Mouse (Mus musculus): ENCODE measurements around the gene Laptm4a.

The Laptm4a gene

DNA sequence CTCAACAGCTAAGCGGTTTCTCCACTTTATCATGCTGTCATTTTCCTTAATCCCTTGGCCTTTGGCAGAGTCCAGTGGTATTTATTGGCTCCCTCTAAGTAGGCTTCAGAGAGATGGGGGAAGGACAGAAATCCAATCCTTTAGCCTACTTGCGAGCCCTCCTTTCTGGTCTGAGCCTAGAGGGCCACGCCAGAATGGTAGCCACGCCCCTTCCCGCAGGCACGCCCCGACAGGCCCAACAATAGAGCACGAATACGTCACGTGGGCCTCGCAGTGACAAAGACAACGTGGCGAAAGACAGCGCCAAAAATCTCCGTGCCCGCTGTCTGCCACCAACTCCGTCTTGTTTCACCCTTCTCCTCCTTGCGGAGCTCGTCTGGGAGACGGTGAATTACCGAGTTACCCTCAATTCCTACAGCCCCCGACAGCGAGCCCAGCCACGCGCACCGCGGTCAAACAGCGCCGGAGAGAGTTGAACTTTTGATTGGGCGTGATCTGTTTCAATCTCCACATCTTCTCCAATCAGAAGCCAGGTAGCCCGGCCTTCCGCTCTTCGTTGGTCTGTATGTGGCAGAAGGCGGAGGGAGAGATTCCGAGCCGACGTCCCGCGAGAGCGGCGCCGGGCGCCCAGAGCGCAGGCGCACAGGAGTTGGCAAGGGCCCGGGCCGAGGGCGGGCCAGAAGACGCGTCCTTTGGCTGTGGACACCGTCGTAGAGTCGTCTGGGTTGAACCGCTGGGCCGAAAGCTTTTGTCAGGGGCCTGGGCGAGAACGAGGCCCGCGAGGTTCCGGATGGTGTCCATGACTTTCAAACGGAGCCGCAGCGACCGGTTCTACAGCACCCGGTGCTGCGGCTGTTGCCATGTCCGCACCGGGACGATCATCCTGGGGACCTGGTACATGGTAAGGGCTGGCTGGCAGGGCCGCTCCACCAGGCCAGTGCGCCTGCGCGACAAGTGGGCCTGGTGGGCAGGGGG lies at the start of gene Laptm4a:
Gene Laptm4a (plus strand): TSS at position 271 of the 975 bp plus-strand sequence.
- peak; percentile 98 to 99 for DNase-seq

DNA sequence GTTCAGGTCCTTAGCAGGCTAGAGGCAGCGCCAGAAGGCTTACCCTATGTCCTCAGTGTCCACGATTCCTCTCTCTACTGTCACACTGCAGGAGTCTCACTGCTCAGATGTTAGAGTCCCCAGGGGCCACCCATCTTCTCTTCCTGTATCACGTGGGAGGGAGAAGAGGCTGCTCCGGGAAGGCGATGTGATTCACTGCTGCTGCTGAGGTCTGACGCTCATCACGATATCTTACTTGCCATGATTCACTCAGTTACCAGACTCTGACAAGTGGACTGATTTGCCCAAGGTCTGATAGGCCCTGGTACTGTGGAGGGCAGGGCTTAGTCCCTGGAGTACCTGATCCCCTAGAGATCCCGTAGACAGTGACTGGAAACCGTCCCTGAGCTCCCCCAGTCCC lies 45.9 kb upstream of the Laptm4a start:
- DNase-seq, result no peak

- DNase-seq, result peak; percentile 89 to 94
Measured at GRCm38 (mm10) chr12:8876865-8877264, 44.6 kb upstream of the Laptm4a start.

DNA sequence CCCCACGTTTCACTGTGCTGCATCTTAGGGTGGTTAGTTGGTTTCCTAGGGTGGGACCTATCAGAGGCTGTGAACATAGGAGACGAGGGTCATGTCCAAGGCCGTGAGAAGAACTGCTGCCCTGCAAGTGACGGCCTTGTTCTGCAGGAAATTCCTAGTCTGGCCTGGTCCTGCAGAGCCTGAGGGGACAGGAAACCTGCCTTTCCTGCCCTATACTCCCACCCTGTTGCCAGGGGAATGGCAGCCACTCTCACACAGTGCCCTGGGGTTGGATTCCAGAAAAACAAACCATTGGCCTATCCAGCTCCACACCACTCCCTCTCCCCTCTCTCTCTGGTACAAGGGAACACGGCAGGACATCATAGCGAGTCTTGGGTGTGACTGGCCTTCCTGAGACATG lies 44.1 kb upstream of the Laptm4a start:
- no peak for DNase-seq

DNA sequence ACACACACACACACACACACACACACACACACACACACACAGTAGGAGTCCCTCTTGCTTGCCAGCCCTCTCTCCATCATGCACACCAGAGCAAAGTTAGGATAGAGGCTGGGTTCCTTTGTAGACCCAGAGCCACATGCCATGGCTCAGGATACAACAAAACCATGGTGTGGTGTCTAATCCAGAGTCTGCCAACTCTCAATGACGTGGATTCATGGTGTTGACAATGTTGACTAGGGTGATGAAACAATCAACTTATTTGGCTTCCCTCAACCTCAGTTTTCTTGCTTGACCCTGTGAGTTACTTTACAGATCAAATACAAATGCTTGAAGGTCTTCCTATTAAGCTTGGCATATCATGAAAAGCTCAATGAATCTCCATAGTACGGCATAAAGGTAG lies 42.7 kb upstream of the Laptm4a start:
- DNase-seq, result no peak

DNA sequence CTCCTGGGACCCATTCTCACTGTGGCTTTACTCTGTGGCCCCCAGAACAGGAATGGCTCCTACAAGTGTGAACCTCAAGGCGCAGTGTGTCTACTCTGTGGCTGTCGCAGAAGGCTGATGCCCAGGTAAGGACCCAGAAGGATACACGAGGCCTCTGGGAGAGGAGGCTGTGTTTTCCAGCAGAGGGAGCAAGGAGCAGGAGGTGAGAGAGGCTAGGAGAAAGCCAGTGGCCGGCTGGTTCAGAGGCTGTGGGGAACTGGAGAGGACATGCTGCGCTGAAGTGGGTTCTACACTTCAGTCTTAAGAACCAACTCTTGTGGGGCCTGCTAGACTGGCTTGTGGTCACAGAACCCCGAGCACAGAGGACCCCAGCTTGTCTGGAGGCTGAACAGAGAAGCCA lies 42.1 kb upstream of the Laptm4a start:
- DNase-seq, result no peak

GRCm38 (mm10) chr12:8881736-8882135 lies 39.7 kb upstream of the Laptm4a start:
- peak; percentile 64 to 79 for DNase-seq

GRCm38 (mm10) chr12:8882376-8882775 lies 39.1 kb upstream of the Laptm4a start:
- DNase-seq, result no peak

GRCm38 (mm10) chr12:8884426-8885145 lies 36.9 kb upstream of the Laptm4a start:
- DNase-seq, result no peak

- DNase-seq, result peak in 1 of 2 experiments; percentile 24
Measured at GRCm38 (mm10) chr12:8885146-8885543, 36.3 kb upstream of the Laptm4a start.

- no peak for DNase-seq
Measured at GRCm38 (mm10) chr12:8885950-8886349, 35.5 kb upstream of the Laptm4a start.

- DNase-seq, result no peak
Measured at GRCm38 (mm10) chr12:8888445-8888844, 33.0 kb upstream of the Laptm4a start.

DNA sequence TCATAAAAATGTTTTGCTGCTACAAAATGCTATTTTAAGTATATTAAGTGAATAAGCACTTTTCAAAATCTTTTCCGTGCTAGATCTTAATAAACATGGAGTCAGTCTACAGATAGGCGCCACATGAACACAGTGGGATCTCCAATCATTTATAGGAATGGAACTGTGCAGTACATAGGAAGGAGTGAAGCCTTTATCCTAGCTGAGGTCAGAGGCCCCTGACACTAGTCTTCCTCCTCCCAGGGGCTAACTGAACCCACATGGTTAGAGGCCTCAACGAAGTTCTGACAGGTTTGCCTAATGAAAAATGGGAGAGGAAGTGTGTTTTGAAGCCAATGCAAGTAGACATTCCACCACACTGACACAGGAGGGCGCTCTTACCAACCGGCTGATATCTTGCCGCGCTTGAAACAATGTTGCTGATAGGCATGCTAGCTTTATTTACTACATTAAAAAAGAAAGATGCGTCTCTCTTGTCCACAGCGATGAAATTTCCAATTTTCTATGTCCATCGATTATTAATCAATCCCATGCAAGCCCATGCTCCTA lies 32.3 kb upstream of the Laptm4a start:
- peak; percentile 74 to 88 for DNase-seq

DNA sequence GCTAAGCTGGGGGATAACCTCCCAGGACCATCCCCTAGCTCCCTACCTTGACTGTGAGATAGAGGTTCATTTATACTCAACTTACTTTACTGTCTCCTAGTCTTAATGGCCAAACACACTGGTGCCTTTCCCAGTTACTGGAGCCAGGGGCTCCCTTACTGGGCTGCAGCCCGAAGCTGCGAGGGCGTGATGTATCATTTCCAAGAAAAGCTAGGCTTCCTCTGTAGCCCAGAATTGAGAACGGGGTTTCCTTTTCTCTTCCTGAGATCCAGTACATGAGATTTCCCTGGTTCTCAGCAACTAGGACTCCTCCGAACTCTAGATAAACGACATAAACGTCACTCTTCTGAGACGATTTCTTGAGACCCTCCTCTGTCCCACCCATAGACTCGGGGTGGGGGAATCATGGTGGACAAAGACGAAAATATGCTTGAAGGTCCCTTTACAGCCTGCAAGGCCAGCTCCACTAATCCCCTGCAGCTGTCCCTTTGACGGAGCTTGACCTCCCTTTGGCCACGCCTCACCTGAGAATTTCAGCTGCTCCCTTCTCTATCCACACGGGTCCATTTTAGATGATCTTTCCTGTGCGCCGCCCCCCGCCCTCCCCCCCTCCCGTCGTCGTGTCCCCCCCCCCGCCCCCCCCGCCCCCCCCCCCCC lies 28.5 kb upstream of the Laptm4a start:
- no peak for DNase-seq

DNA sequence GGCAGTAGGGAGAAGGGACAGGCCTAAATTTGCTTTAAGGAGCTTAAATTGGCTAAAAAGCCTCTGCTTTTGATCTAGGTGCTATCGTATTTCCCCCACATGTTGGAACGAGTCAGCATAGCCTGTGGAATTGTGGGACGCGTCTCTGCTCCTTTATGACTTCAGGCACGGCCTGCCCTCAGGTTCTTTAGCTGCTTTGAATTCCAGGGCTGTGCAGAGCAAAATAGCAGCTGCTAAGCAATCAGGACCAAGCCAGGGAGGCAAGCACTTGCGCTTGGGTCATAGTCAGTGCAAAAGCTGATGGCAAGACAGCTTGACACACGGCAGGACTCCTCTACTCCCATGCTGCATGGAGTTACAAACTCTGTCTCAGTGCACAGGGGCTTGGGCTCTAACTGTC lies 24.3 kb upstream of the Laptm4a start:
- DNase-seq, result no peak

DNA sequence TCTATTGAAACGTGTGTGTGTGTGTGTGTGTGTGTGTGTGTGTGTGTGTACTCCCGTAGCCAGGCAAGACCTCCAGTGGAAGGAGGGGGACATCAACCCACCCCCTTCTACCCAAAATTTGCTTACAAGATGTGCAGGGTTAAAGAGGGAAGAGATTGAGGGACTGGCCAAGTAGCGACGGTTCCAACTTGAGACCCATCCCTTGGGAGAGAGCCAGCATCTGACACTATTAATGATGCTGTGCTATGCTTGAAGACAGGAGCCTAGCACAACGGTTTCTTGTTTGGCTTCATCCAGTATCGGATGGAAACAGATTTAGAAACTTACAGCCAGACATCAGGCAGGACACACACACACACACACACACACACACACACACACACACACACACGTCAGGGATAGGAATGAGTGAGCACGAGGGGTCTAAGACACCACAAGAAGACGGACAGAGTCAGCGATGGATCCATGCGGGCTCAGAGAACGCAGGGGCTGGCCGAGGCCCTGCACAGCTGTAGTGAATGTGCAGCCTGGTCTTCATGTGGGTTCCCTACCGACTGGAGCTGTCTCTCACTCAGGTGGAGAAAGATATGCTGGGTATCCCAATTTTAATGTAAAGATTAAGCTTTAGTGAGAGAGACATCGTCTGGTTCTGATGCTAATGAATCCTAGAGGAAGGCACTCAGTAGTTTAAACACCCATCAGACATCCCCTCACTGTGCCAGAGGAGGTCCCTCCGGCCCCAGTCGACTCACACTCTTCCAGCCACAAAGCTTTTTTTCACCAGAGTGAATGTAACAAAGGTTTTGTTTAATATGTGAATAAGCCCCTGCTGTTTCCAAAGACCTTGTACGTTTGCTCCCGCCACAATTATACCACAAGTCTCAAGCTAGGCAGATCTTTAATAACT lies 22.3 kb upstream of the Laptm4a start:
- DNase-seq, result no peak

DNA sequence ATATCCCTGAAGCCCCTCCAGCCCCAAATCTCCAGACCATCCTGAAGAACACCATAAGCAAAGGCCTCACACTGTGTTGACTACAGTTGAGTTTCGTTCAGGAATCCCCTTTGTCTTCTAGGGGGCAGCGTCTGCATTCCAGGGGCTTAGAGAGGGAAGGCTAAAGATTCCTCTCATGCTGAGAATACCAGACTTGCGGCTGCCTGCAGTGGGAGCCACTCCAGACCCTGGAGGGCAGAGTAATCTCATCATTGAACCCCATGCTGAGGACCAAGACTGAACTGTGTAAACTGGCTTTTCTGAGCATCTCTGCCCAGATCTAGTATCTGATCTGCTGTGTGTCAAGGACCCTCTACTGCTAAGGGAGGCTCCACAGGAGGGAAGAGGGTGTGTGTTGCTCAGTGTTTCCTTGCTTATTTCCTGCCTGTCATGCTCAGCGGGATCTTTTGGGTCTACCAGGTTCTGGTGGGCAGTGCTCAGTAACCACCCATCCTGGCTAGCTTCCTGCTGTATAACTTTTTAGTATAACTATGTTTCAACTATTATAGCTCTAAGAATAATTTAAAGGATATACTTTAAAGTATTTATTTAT lies 21.3 kb upstream of the Laptm4a start:
- peak in 1 of 2 experiments; percentile 60 for DNase-seq

DNA sequence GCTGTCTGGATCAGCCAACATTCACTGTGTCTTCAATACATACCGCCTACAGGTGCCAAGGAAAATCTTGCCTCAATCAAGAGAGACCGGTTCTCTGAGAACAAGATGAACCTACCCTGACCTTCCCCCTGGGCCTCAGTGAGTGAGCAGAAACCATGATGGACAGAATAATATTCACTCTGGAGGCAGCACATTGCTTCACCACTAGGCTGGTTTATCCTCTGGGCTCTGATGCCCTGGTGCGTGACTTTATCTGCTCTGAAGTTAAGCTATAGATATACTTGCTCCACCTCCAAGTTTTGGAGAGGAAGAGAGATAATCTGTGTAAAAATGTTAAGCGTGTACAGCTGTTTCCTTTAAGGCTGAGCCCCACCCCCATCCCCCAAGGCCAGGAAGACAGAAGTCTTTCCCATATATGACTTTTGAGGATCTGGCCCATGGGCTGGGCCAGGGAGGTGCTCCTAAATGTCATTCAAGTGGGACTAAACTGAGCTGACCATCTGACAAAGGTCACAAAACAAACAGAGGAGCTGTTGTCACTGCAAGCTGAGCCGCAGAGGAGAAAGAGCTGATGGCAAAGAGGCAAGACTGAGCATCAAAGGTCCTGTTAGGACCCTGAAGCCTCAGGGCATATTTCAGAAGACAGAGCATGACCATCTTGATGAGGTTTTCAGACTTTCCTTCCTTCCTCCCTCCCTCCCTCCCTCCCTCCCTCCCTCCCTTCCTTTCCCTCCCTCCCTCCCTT lies 20.4 kb upstream of the Laptm4a start:
- peak; percentile 65 to 78 for DNase-seq

GRCm38 (mm10) chr12:8901934-8902333 lies 19.5 kb upstream of the Laptm4a start:
- no peak for DNase-seq

- DNase-seq, result no peak
Measured at GRCm38 (mm10) chr12:8902479-8902878, 19.0 kb upstream of the Laptm4a start.
